In the genomic region with DNA sequence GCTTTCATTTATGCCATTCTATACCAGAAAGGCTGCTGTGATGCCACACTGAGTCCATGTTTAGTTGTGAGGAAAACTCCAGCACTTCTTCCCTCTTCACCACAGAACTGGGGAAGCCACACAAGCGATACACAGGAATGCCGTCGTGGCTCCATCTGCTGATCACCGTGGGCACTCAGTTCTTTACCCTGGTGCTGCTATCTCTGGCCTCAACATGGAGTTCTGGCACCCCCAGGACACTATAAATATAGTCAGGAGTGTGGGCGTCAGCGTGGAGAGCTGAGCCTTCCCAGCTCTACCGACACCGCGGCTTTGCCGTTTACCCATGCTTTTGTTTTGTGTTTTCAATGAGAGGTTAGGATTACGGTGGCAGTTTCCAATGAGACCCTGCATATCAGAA, we compare ENCODE assay signal across 23 mouse cellular contexts. TPM values are rescaled to one million over a fixed set of nuclear protein-coding genes. Genes with fewer than 3 reads are reported as not detected.
"Had no signal": no experiment of that assay in that cellular context is flagged by ENCODE, and none has a peak within 500 bp of the region (broad histone marks: within the 10 kb centered on the region; RNA-seq: fewer than 3 reads in every experiment).

No protein-coding gene starts in this region.

- H3K27ac ChIP-seq: limb, embryonic 12.5 days; limb, embryonic 15.5 days; liver, embryonic 14.5 days; macrophage; midbrain, embryonic 13.5 days had no signal

- DNase-seq: kidney, adult 18-20 months; kidney, adult 9 months; kidney, postnatal 14 days; kidney, postnatal 4 days; left cerebral cortex, postnatal 4 days; liver, postnatal 0 days; lung, embryonic 14.5 days; spleen, adult 18-20 months; thymus, adult 18-20 months; thymus, postnatal 36 days had no signal

- H3K4me3 ChIP-seq: limb, embryonic 12.5 days; limb, embryonic 15.5 days; midbrain, embryonic 13.5 days had no signal

- H3K4me1 ChIP-seq: limb, embryonic 12.5 days; limb, embryonic 15.5 days; midbrain, embryonic 13.5 days had no signal

- H3K27me3 ChIP-seq: limb, embryonic 12.5 days; limb, embryonic 15.5 days; midbrain, embryonic 13.5 days had no signal

RNA-seq across cellular contexts. Expression of a gene that starts 31.4 kb away (rescaled TPM):
- total RNA-seq: left cerebral cortex, postnatal 4 days; megakaryocyte, adult 5-6 weeks; midbrain, postnatal 0 days had no signal
- polyA plus RNA-seq: kidney, embryonic 16.5 days; limb, embryonic 12.5 days; limb, embryonic 15.5 days; liver, embryonic 11.5 days; liver, embryonic 14.5 days; lung, embryonic 14.5 days; macrophage; midbrain, embryonic 13.5 days; midbrain, postnatal 0 days; neural tube, embryonic 11.5 days; neural tube, embryonic 14.5 days; stomach, embryonic 16.5 days; testis, adult 2 months had no signal
